Mouse (Mus musculus) liver, postnatal 0 days (tissue): ENCODE results near the gene Arhgap35.
A peak's percentile ranks its signal among the peaks of the same experiment; 100 is the strongest.

Experiments
- CTCF ChIP-seq: sonication (generic); IDR thresholded peaks from 2 replicates; pipeline ENCODE4 v1.5.1; 2016; ENCODE audit warnings: antibody characterized with exemption, low read depth
- EP300 ChIP-seq: IDR thresholded peaks from 2 replicates; pipeline ENCODE4 v1.6.1; 2016; ENCODE audit warnings: antibody characterized with exemption, low read depth, mild to moderate bottlenecking

GRCm38 (mm10) chr7:16631932-16632331 lies 17.1 kb upstream of the Arhgap35 start:
- TF ChIP-seq CTCF (0 out of 2 replicates have a peak, but pooled peaks have one; percentile 6), EP300 (no peak)
